Mouse (Mus musculus) CD8-positive naive resting alpha-beta T cell, adult 2 months (primary cell): ENCODE data around the gene Phxr2.

Experiments used
- DNase-seq, 2 experiments: peaks; one replicate each; pipeline ENCODE4 v3.0.0; 2022; ENCODE audit warnings: low read depth in 2 of 2, low spot score in 2 of 2

The Phxr2 gene

DNA sequence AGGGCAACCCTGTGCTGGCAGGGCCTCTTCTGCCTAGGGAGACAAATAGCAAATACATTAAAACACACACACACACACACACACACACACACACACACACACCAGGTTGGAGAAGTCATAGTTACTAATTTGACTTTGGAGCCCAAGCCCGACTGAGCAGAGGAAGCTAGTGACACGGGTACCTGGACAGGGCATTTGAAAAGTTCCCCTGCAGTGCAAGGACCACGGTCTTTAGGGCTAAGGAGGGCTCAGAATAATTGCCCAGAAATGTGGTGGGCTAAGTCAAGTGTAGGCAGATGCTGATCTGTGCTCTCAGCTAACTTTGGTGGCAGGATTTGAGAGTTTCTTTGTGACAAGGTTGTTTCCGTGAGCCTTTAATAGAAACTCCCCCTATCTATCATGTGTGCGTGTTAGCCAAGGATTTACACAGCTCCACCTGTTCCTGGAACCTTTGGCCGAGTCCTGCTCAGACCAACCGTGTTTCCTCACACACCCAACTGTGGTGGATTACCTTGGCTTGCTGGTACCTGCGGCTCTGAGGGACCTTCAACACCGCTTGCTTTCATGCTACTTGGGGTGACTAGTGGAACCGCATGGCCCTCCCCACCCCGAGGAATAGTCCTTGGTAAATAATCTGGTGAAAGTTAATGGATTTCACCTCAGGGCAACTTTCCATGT is 6.6 kb upstream of the Phxr2 start:
- no peak for DNase-seq

GRCm38 (mm10) chr10:99132189-99132588 is 6.1 kb upstream of the Phxr2 start:
- DNase-seq = no peak

GRCm38 (mm10) chr10:99131298-99131697 is 5.2 kb upstream of the Phxr2 start:
- no peak for DNase-seq

- DNase-seq = no peak
These were observed 4.5 kb upstream of the Phxr2 start for GRCm38 (mm10) chr10:99130611-99131010.

DNA sequence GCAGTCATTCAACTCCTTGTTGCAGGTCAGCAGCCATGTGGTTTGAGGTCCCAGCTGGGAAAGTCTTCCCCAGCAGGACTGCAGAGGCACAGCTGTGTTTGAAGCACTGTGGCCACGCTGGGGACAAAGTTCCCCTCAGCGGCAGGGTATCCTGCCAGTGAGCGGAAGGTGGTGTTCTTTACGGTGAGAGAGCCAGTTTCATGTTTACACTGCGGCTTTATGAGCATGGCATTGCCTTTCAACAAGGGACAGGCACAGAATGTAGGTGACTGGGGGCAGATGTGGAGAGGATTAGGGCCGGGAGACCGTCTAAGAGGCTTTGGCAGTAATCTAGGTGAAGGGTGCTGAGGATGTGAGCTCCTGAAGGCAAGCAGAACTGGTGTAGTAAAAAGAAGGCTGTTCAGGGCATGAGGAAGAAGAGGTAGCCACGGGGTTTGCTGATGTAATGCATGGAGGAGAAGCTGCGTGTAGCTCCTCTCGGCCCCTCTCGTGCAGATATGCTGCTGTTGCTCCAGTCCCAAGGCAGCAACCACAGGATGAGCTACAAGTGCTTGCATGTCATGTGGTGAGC is 1.7 kb upstream of the Phxr2 start:
- peak; percentile 38 to 43 for DNase-seq

GRCm38 (mm10) chr10:99126954-99127353 is 829 bp upstream of the Phxr2 start:
- DNase-seq = peak; percentile 57 to 61

DNA sequence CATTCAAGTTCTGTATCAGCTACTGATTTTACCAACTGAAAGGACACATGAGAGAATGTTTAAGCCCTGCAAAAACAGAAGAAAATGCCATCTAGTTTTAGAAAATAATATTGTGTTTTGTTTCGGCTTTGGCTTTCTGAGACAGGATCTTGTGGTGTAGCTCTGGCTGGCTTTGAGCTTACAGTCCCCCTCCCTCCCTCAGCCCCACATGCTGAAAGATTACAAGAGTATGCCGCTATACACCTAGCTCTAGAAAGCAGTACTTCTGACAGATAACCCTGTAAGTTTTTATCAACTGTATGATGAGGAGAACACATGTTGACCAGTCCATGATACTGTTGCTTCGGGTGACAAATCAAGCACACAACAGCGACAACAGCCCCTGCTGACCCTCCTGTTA is 6.7 kb downstream of the Phxr2 start:
- DNase-seq = peak; percentile 42 to 54

- no peak for DNase-seq
These were observed 7.4 kb downstream of the Phxr2 start for GRCm38 (mm10) chr10:99118697-99119096.

GRCm38 (mm10) chr10:99117876-99118275 is 8.2 kb downstream of the Phxr2 start:
- no peak for DNase-seq

DNA sequence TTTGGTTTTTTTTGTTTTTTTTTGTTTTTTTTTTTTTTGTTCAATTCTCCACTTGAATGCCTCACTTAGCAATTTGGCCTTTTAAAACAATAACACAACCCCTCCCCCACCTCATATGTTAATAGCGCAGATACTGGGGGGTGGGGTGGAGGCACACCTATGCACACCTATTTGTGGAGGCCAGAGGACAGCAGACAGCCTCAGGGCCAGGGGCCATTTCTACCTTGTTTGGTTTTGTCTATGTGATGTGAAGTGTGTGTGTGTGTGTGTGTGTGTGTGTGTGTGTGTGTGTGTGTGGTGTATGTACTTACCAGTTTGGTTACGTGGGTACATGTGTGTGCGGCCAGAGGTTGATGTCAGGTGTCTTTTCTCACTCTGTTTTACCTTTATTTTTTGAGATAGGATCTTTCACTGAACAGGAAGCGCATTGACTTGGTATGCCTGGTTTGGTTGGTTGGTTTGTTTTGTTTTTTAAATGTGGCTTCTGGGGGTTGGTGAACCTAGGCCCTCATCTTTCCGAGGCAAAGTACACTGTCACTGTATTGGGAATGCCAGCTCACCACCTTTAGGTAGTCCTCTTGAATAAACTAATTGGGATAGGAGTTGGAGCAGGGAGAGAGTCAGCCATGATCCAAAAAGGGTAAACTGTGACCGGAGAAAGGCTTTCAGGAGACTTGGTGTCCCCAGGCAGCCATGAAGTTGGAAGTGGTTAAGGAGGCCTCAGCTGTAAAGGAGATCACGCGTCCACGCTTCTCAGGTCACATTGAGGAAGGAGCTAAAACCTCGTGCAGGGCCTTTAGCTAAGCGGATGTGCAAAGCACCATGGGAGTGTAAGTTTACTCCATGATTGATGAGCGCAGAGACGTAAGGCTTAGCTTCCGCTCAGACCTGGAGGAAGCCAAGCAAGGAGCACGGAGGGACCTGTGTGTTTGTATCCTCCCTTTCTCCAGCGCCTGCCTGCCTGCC is 9.2 kb downstream of the Phxr2 start:
- peak; percentile 42 to 48 for DNase-seq

DNA sequence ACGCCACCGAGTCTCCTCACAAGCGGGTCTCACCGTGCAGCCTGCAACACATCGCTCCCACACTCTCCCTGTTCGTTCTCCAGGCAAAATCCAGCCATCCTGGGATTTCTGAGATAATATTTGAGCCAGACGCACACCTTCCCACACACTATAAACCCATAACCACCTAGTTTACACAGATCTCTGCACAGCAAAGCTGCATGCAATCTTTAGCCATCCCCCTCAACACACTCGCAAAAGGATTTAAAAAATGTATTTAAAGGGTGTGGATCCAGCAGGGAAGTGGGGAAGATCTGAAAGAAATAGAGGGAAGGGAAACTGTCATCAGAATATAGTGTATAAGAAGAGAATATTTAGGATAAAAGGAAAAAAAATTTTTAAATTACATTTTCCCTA is 9.9 kb downstream of the Phxr2 start:
- DNase-seq = no peak

DNA sequence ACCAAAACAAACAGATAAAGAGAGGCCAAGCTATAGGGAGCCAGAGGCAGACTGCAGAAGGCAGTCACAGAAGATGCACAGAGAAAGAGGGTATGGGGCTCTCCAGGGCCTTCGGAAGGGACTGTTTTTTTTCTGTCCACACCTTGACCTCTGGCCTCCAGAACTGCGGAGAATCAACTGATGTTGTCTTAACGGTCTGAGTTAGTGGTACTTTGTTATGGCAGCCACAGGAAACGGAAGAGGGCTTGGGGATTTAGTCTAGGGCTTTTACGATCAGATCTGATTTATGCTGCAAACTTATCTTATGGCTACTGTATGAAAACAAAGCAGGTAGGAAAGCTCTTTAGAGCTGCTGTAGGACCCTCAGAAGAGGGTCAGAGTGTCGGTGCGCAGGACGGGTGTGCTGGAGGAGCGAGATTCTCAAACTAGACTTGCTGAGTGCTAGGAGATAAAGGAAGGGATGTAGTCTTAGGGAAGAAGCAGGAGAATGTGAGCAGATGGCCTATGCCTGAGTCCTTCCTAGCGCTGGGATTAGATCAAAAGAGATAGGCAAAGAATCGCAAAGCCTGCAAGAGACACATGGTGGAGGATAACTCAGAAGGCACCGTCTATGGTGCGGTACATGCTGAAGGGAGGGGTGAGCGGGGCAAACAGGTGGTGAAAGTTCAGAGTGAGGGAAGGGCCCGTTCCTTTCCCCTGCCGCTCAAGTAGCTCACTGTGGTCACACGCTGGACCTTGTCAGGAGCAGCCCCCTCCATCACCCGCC is 10.5 kb downstream of the Phxr2 start:
- DNase-seq = no peak

DNA sequence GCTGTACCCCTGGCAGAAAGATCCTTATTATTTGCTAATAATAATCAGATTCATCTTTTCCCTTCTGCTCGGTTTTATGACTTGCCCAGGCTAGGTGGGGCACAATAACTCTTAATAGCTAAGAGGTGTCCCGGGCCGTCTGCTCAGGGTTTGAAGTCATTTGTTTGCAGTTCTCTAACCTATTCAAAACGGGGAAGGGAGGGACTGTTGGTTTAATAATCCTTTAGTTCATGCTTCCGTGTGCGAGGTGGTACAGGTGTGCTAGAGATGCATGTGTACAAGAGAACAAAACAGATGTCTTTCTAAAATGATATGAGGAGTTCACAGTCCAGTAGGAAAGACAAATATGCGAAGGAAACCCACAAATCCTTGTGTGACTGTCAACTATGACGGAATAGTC is 11.8 kb downstream of the Phxr2 start:
- no peak for DNase-seq

- DNase-seq = no peak
These were observed 12.6 kb downstream of the Phxr2 start for GRCm38 (mm10) chr10:99113533-99113932.

- DNase-seq = no peak
These were observed 17.6 kb downstream of the Phxr2 start for GRCm38 (mm10) chr10:99108431-99108982.

DNA sequence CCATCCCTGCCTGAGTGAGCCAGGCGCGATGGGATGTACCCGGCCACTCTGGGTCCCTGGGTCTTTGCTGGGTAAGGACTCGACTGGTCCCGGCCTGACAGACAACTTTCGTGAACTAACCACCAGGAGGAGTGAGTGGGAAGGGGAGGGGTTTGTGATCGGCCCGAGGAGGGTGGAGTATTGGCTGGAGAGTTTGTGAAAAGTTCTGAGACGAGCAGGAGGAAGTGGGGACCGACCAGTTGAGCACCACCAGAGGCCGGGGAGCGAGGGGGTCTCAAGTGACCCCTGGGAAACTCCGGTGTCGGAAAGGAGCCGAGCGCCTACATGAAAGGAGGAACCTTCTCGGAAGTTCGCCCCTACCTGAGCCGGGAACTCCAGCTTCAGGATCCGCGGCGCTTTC is 18.2 kb downstream of the Phxr2 start, which contains the start of gene Galnt4:
Gene Galnt4 (plus strand): TSS at position 196 of the 400 bp plus-strand sequence.
- peak; percentile 76 to 83 for DNase-seq

DNA sequence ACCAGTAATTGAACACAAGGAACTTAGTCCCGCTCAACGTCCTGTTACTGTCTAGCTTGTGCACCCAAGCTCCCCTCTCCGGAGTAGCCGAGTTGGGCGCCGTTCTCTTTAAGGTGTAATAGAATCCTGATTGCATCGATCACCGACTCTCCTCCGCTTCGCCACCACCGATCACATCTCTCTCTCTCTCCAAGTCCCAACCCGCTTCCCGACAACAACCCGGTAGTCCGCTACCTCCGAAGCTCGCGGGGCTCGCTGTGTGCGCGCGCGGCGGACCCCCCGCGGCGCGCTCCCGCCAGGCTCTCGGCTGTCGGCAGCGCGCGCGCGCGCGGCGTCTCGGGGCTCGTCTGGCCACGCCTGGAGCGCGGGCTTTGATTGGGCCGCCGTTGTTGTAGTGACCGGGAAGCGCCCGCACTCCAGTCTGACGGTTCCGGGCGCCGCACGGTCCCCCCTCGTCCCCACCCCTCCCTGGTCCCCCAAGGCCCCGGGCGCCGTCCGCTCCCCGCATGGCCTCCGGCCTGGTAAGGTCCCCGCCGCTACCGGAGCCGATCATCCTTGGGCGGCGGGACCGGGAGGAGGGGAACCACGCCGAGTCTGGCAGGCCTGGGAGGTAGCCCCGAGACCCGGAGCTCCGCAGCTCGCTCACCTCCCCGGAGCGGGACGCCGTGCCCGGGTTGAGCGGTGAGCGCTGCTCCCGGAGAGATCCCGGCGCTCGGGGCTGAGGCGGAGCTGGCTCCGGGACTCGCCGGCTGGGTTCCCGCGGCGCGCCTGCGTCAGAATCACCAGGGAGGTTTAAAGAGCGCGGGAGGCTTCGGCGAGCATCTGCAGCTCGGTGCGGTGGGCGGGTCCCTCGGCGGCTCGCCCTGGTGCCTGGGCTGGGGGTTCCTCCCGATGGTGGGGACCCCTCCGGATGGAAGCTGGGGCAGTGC is 19.2 kb downstream of the Phxr2 start, which contains the start of gene Poc1b:
Gene Poc1b (plus strand): TSS at position 334 of the 929 bp plus-strand sequence.
- DNase-seq = peak; percentile 56 to 65

- DNase-seq = no peak
These were observed 19.8 kb downstream of the Phxr2 start for GRCm38 (mm10) chr10:99106311-99106702.

DNA sequence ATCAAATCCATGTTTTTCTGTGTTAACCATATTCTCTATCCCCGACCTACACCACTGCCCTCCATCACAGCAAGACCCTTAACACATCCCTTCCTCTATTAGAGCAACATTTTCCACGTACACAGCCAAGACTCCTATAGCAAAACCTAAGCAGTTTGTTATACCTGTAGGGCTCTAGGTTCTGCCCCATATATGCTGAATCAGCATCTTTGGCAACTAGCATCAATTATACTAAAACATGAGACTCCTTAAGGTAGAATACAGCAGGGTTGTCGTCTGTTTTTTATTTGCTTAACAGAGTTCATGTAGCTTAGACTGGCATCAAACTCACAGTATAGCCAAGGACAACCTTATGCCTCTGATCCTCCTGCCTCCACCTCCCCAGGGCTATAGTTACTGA is 20.6 kb downstream of the Phxr2 start:
- no peak for DNase-seq

DNA sequence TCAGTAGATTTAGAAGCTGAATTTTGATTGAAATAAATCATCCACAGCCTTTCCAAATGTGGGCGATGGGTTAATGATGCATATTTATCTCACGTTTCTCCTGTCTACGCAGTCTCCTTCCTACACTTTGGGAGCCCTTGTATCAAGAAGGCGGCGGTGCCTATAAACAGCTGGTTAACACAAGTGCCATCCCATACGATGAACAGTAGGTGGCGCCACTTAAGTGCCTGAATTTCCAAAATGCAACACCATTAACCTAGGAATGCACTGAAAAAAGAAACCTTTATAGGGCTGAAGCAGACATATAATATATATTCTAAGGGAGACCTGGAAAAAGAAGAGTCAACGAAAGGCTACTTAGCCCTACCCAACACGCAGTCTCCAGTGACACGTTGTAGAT is 28.8 kb downstream of the Phxr2 start:
- DNase-seq = peak; percentile 56 to 69
